Mouse (Mus musculus) kidney, adult 2 months (tissue): ENCODE measurements around the gene 4931429L15Rik. TPM values are rescaled to one million over a fixed set of nuclear protein-coding genes. Genes with fewer than 3 reads are reported as not detected.
"Not testable (repeated sequence)": the region's sequence is repeated elsewhere in the genome, so short reads cannot be mapped to it uniquely, and the experiment has no call there.

ENCODE experiments used
- DNase-seq: peaks from one replicate; pipeline ENCODE4 v3.0.0; 2021
- H3K27ac ChIP-seq: fragments of 200-500 bp; 2 replicates; pipeline ENCODE4 v1.5.1; 2012; ENCODE audit warnings: low read depth, low read length, control low read depth, inconsistent platforms; ENCODE audit not compliant: insufficient read depth
- H3K27me3 ChIP-seq: fragments of 200-500 bp; replicated peaks from 2 replicates; pipeline ENCODE4 v1.6.1; 2012; ENCODE audit warnings: mild to moderate bottlenecking, moderate library complexity, low read length, inconsistent platforms; ENCODE audit not compliant: control insufficient read depth, insufficient read depth
- H3K36me3 ChIP-seq: fragments of 200-500 bp; 2 replicates; pipeline ENCODE4 v1.6.1; 2012; ENCODE audit warnings: mild to moderate bottlenecking, moderate library complexity, low read length, inconsistent platforms; ENCODE audit not compliant: control insufficient read depth, insufficient read depth
- H3K4me1 ChIP-seq: fragments of 200-500 bp; 2 replicates; pipeline ENCODE4 v1.6.1; 2011; ENCODE audit warnings: low read length; ENCODE audit not compliant: control insufficient read depth, insufficient read depth
- H3K4me3 ChIP-seq: fragments of 200-500 bp; 2 replicates; pipeline ENCODE4 v1.5.1; 2011; ENCODE audit warnings: mild to moderate bottlenecking, low read depth, low read length, control low read depth; ENCODE audit not compliant: insufficient read depth
- CTCF ChIP-seq: fragments of 200-500 bp; conservative IDR thresholded peaks from 2 replicates; pipeline ENCODE4 v1.5.1; 2011; ENCODE audit warnings: low read depth, mild to moderate bottlenecking, control low read depth, low read length, moderate library complexity, mixed read lengths; ENCODE audit not compliant: insufficient read depth, insufficient read length
- POLR2A ChIP-seq: fragments of 200-500 bp; IDR thresholded peaks from one replicate; pipeline ENCODE4 v1.6.1; 2011; ENCODE audit warnings: low read depth, low read length, control low read depth
- WGBS: fragments of 180-500 bp; shearing (Covaris S2); methylation state at CpG from one replicate; pipeline ENCODE4 v1.1.7; 2018; 5-methylcytosine and 5-hydroxymethylcytosine counted together
- polyA plus RNA-seq: library from polyadenylated mRNA; depleted of rRNA; stranded (reverse); fragments of >200 nt; gene quantifications from 2 replicates; pipeline ENCODE4 v1.2.3, GENCODE M21; 2012; rRNA removed

Gene 4931429L15Rik
- not detected in 2 replicates for polyA plus RNA-seq

GRCm38 (mm10) chr9:46319886-46320285, at the start of gene 4931429L15Rik:
Gene 4931429L15Rik (minus strand): TSS chr9:46319986.
- not testable (repeated sequence) for DNase-seq, H3K27me3 ChIP-seq, H3K4me1 ChIP-seq, H3K27ac ChIP-seq, H3K4me3 ChIP-seq, H3K36me3 ChIP-seq
- 74% methylated on average over 6 of the region's 6 CpGs for WGBS

DNA sequence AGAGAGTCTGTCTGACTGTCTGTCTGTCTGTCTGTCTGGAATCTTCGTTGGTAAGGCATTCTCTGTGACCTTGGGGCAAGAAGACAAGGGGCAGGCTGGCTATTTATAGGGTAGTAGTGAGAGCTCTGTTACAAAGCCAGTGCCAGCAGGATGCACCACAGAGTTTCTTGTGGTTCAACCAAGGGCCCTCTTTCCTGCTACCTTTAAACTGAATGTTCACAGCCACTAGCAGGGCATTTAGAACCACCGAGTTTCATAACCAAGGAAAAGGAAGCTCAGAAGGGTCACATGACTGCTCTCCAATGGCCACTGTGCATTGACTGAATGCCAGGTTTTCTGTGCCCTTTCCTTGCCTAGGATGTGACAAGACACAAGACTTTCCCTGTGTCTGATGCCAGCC, 42.7 kb upstream of the 4931429L15Rik start:
- Histone ChIP-seq H3K4me1 (no peaks in the 10 kb centered on the region), H3K4me3 (no peak overlapping the region), H3K27ac (no peak overlapping the region), H3K36me3 (no peaks in the 10 kb centered on the region), H3K27me3 (no peaks in the 10 kb centered on the region)
- no peak for DNase-seq
- TF ChIP-seq CTCF: no peak
- TF ChIP-seq POLR2A: no peak
- WGBS: 42% methylated on average over 2 of the region's 2 CpGs

DNA sequence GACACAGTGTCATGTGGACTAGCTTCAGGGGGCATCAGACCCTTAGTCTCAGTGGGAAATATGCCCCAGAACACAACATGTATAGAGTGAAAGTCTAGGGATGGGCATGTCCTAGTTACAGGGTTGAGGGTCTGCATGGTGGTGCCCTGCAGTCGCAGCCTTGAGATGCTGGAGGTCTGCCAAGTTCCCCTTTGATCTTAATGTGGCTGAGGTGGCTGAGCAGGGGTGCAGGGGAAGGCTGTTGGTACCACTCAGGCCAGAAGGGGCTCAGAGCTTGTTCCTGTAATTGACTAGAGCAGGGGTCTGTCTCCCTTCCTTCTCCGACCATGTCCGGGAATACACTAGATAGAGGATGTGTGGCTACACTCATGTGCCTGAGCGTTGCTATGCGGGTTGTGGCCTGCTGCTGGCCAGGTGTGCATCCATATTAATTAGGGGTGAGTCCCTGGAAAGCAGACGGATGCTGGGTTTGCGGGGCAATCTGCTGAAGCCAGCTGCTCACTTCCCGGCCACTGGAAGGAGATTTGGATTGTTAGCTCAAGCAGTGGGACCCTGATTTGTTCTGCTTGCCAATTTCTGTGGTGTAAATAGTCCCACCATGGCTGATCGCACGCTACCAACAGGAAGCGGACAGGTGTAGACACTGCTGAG, 41.8 kb upstream of the 4931429L15Rik start:
- H3K36me3 ChIP-seq: no peaks in the 10 kb centered on the region
- DNase-seq: no peak
- TF ChIP-seq CTCF (no peak), POLR2A (no peak)
- H3K27me3 ChIP-seq: no peaks in the 10 kb centered on the region
- H3K4me3 ChIP-seq: no peak overlapping the region
- H3K27ac ChIP-seq: no peak overlapping the region
- 64% methylated on average over 11 of the region's 11 CpGs for WGBS
- no peaks in the 10 kb centered on the region for H3K4me1 ChIP-seq

DNA sequence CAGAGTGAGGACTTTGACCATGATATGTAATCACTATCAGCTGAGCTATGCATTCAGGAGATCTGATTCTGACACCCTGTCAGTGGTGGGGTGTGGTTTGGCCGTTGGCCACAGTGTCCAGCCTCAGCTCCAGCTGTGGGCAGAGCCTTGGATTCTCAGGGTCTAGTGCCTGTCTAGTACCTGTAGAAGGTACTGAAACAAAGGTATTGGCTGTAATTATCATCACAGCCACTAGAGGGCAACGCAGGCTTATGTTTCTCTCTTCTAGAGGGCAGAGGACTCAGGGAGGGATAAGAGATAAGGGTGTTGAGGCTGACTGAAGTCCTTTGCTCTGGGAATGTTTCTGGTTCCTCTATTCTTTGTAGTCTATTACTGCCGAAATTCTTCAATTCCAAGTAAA, 34.2 kb upstream of the 4931429L15Rik start:
- H3K27me3 ChIP-seq: no peaks in the 10 kb centered on the region
- DNase-seq: peak; percentile 64
- H3K36me3 ChIP-seq: no peaks in the 10 kb centered on the region
- 3% methylated on average over 3 of the region's 3 CpGs for WGBS
- no peaks in the 10 kb centered on the region for H3K4me1 ChIP-seq
- no peak overlapping the region for H3K4me3 ChIP-seq
- peak; percentile 52 for TF ChIP-seq CTCF
- no peak for TF ChIP-seq POLR2A
- H3K27ac ChIP-seq: no peak overlapping the region

DNA sequence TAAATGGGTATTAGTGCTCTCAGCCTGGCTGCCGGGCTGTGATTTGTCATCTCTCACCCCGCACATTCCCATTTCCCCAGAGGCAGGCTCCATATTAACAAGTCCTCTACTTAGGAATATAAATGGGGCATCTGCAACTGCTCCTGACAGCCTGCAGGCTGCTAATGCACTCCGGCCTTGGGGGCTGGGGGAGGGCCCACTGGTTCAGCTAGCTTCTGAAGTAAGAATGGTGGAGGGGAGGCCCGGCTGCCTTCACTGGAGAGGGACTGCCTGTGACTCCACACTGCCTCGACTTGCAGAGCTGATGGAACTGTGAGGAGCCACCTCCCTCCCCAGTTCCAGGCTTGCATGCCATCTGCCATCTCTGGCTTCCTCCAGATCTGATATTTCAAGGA, 33.5 kb upstream of the 4931429L15Rik start:
- 31% methylated on average over 5 of the region's 5 CpGs for WGBS
- DNase-seq: no peak
- no peaks in the 10 kb centered on the region for H3K4me1 ChIP-seq
- TF ChIP-seq POLR2A: no peak
- TF ChIP-seq CTCF: no peak
- no peaks in the 10 kb centered on the region for H3K36me3 ChIP-seq
- H3K4me3 ChIP-seq: no peak overlapping the region
- H3K27ac ChIP-seq: no peak overlapping the region
- H3K27me3 ChIP-seq: no peaks in the 10 kb centered on the region

GRCm38 (mm10) chr9:46352651-46353329, 33.0 kb upstream of the 4931429L15Rik start:
- Histone ChIP-seq H3K4me3 (no peak overlapping the region), H3K27me3 (no peaks in the 10 kb centered on the region), H3K4me1 (no peaks in the 10 kb centered on the region), H3K36me3 (no peaks in the 10 kb centered on the region), H3K27ac (no peak overlapping the region)
- DNase-seq: no peak
- WGBS: 51% methylated on average over 12 of the region's 12 CpGs
- TF ChIP-seq POLR2A (no peak), CTCF (no peak)

- TF ChIP-seq POLR2A: no peak
- TF ChIP-seq CTCF: no peak
- Histone ChIP-seq H3K4me3 (no peak overlapping the region), H3K27me3 (no peaks in the 10 kb centered on the region), H3K27ac (no peak overlapping the region), H3K4me1 (no peaks in the 10 kb centered on the region), H3K36me3 (no peaks in the 10 kb centered on the region)
- peak; percentile 8 for DNase-seq
- 37% methylated on average over 9 of the region's 9 CpGs for WGBS
Measured at GRCm38 (mm10) chr9:46350451-46350981, 30.7 kb upstream of the 4931429L15Rik start.
